In the genomic region with DNA sequence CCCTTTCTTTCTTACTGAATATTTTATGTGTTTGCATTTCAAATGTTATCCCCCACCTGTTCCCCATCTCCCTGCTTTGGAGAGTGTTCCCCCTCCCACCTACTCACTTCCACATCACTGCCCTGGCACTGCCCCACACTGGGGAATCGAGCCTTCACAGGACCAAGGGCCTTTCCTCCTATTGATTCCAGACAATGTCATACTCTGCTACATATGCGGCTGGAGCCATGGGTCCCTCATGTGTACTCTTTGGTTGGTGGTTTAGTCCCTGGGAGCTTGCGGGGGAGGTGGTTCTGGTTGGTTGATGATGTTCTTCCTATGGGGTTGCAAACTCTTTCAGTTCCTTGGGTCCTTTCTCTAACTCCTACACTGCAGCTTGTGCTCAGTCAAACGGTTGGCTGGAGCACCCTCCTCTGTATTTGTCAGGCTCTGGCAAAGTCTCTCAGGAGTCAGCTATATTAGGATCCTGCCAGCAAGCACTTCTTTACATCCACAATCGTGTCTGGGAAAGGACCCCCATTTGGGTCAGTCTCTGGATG, we compare ENCODE assay signal across 24 mouse cellular contexts.
DNase-seq lines count a peak whose midpoint lies in the region; ATAC-seq lines count a peak whose summit lies in the region.
"Had no signal": no experiment of that assay in that cellular context is flagged by ENCODE, and none has a peak within 500 bp of the region (broad histone marks: within the 10 kb centered on the region; RNA-seq: fewer than 3 reads in every experiment).

No protein-coding gene starts in this region.

- no peaks in the 10 kb centered on the region for H3K27me3 ChIP-seq in kidney, embryonic 14.5 days (ENCODE audit: control insufficient read depth, insufficient read depth, low read length)
- H3K27me3 ChIP-seq in kidney, embryonic 16.5 days (ENCODE audit: insufficient read depth, low read length), result no peaks in the 10 kb centered on the region
- H3K27me3 ChIP-seq: embryonic facial prominence, embryonic 13.5 days; embryonic facial prominence, embryonic 15.5 days; forebrain, embryonic 12.5 days had no signal

- no peak overlapping the region for H3K4me3 ChIP-seq in kidney, embryonic 14.5 days (ENCODE audit: low read length)
- H3K4me3 ChIP-seq in kidney, embryonic 16.5 days (ENCODE audit: low read length), result no peak overlapping the region
- H3K4me3 ChIP-seq: embryonic facial prominence, embryonic 13.5 days; embryonic facial prominence, embryonic 15.5 days; erythroblast, embryonic 14.5 days; forebrain, embryonic 10.5 days; forebrain, embryonic 12.5 days had no signal

- H3K9ac ChIP-seq in kidney, embryonic 14.5 days (ENCODE audit: low read depth, low read length), result no peak overlapping the region
- H3K9ac ChIP-seq in kidney, embryonic 16.5 days (replicated peaks; ENCODE audit: low read length), result no peak overlapping the region
- H3K9ac ChIP-seq: embryonic facial prominence, embryonic 13.5 days; embryonic facial prominence, embryonic 15.5 days; forebrain, embryonic 12.5 days had no signal

- no peaks in the 10 kb centered on the region for H3K36me3 ChIP-seq in kidney, embryonic 14.5 days (ENCODE audit: control insufficient read depth, insufficient read depth, low read length)
- no peaks in the 10 kb centered on the region for H3K36me3 ChIP-seq in kidney, embryonic 16.5 days (ENCODE audit: insufficient read depth, low read length)
- H3K36me3 ChIP-seq: embryonic facial prominence, embryonic 13.5 days; embryonic facial prominence, embryonic 15.5 days; forebrain, embryonic 10.5 days; forebrain, embryonic 12.5 days had no signal

- no peak overlapping the region for H3K4me2 ChIP-seq in kidney, embryonic 14.5 days (replicated peaks; ENCODE audit: low read depth, low read length)
- H3K4me2 ChIP-seq in kidney, embryonic 16.5 days (replicated peaks; ENCODE audit: low read depth, low read length), result no peak overlapping the region
- H3K4me2 ChIP-seq: embryonic facial prominence, embryonic 13.5 days; embryonic facial prominence, embryonic 15.5 days; forebrain, embryonic 12.5 days had no signal

- peak; percentile 93 for ATAC-seq in kidney, embryonic 14.5 days (ENCODE audit: low FRiP score, low TSS enrichment)
- ATAC-seq in kidney, embryonic 16.5 days (ENCODE audit: low FRiP score, low TSS enrichment), result peak; percentile 93
- ATAC-seq: forebrain, embryonic 14.5 days had no signal

- H3K4me1 ChIP-seq in kidney, embryonic 14.5 days (ENCODE audit: control insufficient read depth, insufficient read depth, low read length), result no peaks in the 10 kb centered on the region
- no peaks in the 10 kb centered on the region for H3K4me1 ChIP-seq in kidney, embryonic 16.5 days (ENCODE audit: insufficient read depth, low read length)
- H3K4me1 ChIP-seq: embryonic facial prominence, embryonic 15.5 days; forebrain, embryonic 12.5 days had no signal

- 51% methylated on average over 5 of the region's 5 CpGs for WGBS in kidney, embryonic 14.5 days
- WGBS in kidney, embryonic 16.5 days, result 43% methylated on average over 5 of the region's 5 CpGs

- H3K27ac ChIP-seq in kidney, embryonic 14.5 days (ENCODE audit: low read depth, low read length), result no peak overlapping the region
- no peak overlapping the region for H3K27ac ChIP-seq in kidney, embryonic 16.5 days (ENCODE audit: low read length)
- H3K27ac ChIP-seq: embryonic facial prominence, embryonic 13.5 days; embryonic facial prominence, embryonic 15.5 days; forebrain, embryonic 10.5 days; forebrain, embryonic 12.5 days had no signal

- no peak for DNase-seq in kidney, adult 9 months
- no peak for DNase-seq in kidney, postnatal 10 days
- DNase-seq in kidney, postnatal 4 days, result peak; percentile 24 to 37
- no peak for DNase-seq in kidney, postnatal 36 days
- peak; percentile 16 for DNase-seq in retina, embryonic 14.5 days (ENCODE audit: low spot score)
- no peak for DNase-seq in retina, postnatal 1 day
- DNase-seq: adrenal gland, adult 2 months; adrenal gland, postnatal 10 days; adrenal gland, postnatal 25 days; cerebellum, adult 11 months; cerebellum, adult 18-20 months; cerebellum, adult 8-10 months; cerebellum, adult 9-11 months; cerebellum, postnatal 14 days; cerebellum, postnatal 36 days; embryo, embryonic 11 days had no signal

- no peaks in the 10 kb centered on the region for H3K9me3 ChIP-seq in kidney, embryonic 14.5 days (ENCODE audit: control insufficient read depth, low read length)
- H3K9me3 ChIP-seq in kidney, embryonic 16.5 days (ENCODE audit: low read length), result no peaks in the 10 kb centered on the region
- H3K9me3 ChIP-seq: embryonic facial prominence, embryonic 13.5 days; embryonic facial prominence, embryonic 15.5 days; forebrain, embryonic 10.5 days; forebrain, embryonic 12.5 days had no signal

Comparison
In these comparisons a context has a peak if more than half of its experiments do, and no peak if none do; other contexts are left out.
1. DNase-seq: peak in kidney, postnatal 4 days (2 of 2) and retina, embryonic 14.5 days (single experiment); none in kidney, adult 9 months (single experiment), kidney, postnatal 10 days (single experiment), kidney, postnatal 36 days (0 of 2) and retina, postnatal 1 day (single experiment).